Mouse (Mus musculus) right cerebral cortex, postnatal 36 days (tissue): ENCODE measurements around the gene Dcaf1.
A peak's percentile ranks its signal among the peaks of the same experiment; 100 is the strongest.

Experiments
- DNase-seq, 2 experiments: peaks; one replicate each; pipeline ENCODE4 v3.0.0; 2022; ENCODE audit warnings: low spot score in 2 of 2, mixed read lengths in 1 of 2

Gene Dcaf1

DNA sequence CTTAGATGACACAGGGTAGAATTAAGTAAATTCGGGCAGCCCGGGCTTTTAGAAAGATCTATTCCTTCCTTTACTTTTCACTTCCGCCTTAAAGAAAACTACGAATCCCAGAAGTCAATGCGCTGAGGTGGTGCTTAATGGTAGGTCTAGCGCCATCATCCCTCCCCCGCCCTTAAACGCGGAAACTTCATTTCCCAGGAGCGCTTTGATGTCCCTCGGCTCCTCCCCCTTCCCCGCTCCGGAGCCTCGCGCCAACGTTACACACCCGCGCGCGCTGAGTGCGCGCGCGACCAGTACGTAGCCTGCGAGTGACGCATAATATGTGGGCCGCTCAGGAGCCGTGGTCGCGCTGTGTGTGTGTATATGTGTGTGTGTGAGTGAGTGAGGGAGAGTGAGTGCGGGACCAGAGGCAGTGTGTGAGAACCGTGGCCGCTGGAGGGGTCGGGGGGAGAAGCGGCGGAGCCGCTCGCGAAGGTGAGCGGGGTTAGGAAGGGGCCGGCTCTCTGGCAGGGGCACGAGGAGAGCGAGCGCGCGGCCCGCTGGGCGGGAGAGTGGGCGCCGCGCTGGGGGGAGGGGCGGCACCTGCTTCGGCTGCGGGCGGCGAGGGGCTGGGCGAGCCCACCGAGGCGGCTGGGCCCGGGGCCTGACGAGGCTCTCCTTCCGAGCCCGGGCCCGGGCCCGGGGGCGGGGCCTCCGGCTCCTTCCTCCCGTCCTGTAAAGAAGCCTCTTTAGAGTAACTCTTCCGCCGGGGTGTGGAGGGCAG is at the start of gene Dcaf1:
TSS of gene Dcaf1 (plus strand) at position 257 of the 763 bp plus-strand sequence.
- peak; percentile 92 to 96 for DNase-seq

DNA sequence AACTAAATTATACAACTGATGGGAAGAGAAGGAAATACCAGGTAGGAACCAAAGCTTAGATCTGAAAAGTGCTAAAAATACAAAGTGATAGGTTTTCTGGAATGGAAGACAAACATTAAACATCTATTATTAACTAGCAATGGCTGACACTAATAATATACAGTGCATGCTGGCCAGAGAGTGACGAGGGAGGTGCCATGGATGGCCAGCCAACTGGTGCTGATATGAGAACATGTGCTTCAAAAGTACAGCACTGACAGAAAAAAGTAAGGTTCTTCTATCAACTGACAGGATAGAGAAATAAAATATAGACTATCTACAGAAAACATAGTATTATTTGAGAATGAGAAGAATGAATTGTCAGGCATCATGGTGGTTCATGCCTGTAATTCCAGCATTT is 45.6 kb upstream of the Dcaf1 start:
- no peak for DNase-seq

DNA sequence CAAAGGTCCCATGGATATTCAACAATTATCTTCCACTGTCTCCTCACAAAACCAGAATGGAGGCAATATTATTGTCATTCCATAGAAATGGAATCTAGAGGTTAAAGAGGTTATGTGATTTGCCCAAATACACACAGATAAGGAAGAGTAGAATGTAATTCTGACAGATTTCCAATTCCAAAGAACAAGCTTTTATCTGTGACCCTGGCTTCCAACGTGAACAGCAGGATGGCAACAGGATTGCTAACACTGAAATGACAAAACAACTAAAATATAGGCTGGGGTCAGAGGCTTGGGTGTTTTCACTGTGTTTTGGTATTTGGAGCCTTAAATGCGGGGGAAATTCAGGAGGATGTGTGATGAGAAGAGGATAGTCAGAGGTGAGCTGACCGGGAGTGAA is 44.3 kb upstream of the Dcaf1 start:
- no peak for DNase-seq

DNA sequence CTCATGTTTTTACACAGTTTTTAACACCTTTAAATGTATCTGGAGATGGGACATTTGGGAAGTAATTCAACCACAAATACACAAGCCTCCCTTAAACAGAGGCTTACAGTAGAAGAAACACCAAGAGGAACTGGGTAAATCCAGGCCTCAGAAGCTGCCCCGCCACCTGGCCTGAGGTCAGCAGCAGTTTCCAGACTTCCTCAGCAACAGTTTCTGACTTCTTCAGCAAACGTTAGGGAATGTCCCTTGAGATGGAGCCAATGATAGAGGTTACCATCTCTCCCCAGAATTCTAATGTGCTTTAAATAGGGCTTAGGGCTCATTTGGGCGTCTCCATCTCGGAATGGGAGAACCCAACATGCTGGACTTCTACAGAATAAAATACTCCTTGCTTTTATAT is 43.4 kb upstream of the Dcaf1 start:
- no peak for DNase-seq

DNA sequence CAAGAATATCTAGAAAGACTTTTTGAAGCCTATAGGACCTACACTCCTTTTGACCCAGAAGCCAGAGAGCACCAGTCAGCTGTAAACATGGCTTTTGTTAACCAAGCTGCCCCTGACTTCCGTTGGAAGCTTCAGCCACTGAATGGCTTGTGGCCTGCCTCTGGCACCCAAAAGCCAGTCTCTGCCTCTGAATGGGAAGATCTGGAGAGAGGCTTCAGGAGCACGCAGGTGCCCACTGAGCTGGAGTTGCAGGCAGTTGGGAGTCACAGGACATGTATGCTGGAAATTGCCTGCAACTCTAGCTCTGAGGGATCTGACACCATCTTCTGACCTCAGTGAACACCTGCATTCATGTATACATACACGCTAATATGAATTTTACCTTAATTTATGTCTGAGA is 41.6 kb upstream of the Dcaf1 start:
- no peak for DNase-seq

DNA sequence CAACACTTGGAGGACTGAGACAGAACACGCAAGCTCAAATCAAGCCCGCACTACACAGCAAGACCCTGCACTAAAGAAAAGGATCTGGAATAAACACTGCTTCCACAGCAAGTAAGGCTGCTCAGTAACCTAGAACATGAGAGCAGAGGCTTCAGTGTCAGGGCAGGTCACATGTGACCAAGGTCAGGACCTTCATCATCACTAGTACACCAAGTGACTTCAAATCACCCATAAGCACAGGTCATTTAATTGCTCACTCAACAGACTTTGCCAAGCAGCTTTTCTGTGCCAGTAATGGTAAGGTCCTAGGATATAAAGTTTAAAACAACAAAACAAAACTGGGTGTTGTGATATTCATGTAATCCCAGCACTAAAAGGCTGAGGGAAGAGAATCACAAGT is 38.1 kb upstream of the Dcaf1 start:
- DNase-seq = no peak

DNA sequence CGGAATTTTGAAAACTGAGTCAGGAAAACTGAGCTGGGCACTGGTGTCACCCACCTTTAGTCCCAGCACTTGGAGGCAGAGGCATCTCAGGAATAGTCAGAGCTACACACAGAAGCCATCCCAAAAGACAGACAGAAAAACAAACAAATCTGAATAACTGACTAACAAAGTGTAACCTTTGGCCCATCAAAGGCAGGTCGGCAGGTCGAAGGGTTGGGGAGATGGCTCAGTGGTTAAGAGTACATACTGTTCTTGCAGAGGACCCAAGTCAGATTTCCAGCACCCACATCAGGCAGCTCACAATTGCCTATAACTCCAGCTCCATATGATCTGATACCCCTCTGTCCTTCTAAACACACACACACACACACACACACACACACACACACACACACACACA is 36.5 kb upstream of the Dcaf1 start:
- DNase-seq = no peak

GRCm38 (mm10) chr9:106787979-106788811 is 33.5 kb upstream of the Dcaf1 start:
- no peak for DNase-seq

DNA sequence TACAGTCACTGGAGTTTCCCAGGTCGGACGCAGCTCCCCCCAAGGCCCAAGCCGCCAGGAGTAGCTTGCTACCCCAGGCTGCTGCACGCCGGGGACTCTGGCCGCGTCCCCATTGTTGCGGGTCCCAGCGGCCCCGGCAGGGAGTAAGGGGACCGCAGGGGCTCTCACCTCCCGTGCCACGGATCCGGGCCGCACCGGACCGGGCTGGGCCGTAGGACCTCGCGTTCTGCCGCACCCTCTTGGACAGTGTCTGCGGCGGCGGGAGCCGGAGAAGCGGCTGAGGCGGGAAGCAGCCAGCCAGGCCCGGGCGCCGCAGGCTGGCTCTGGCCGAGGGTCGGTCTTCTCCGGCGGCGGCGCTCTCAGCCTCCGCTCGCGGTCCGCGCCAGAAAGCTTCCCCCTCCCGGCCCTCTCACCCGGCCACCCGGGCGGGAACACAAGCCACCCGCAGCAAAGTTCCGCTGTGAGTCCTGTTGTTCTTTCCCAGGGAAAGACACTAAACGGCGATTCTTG is 32.8 kb upstream of the Dcaf1 start, which contains the start of gene Rad54l2:
TSS of gene Rad54l2 (minus strand) at position 383 of the 510 bp plus-strand sequence.
- peak; percentile 52 to 62 for DNase-seq

DNA sequence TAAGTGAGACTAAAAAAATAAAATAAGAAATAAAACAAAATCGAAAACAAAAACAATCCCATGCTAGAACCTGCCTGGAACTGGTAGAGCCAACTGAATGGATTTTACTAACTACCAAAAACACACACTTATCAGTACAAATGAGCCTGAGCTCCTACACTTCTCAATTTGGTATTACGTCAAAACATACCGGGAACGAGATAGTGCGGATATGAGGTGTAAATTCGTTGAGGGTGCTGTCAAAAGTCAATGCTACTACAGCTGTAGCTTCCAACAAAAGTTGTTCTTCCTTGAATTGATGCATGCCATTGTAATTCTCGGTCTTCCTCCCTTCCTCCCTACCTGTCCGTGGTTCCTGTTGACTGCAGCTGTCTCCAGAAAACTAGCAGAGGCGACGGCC is 32.3 kb upstream of the Dcaf1 start:
- DNase-seq = no peak

DNA sequence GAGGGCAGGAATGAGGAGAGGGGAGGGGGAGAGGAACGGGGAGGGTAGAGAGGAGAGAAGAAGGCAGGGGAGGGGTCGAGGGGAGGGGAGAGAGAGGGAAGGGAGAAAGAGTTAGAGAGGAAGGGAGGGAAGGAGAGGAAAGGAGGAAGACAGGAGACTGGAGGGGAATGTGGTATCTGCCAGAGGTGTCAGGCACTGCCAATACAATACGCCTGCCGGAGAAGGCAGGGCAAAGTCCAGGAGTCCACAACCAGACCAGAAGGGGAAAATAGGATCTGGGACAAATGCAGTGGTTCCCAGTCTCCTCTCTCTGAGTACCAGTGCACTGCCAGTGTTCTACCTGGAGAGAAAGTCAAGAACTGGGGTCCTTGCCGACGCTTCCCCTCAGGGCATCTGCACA is 30.8 kb upstream of the Dcaf1 start:
- no peak for DNase-seq

GRCm38 (mm10) chr9:106806503-106806902 is 15.2 kb upstream of the Dcaf1 start:
- DNase-seq = no peak

DNA sequence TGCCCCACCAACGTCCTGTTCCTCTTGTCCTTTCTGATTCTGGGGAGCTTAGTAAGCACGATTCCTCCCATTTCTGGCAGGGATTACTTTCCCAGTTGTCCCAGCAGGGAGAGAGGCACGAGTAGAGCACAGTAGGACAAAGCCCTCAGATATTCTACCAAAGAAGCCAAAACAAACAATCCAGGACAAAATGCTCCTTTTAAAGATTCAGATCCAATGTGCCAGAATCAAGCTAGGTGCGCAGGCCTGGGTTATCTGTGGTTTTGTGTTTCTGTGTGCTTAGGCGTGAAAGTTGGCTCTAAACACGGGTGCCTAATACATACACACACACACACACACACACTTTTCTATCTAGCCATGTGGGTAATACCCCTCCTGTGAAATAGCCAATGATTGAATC is 3.5 kb upstream of the Dcaf1 start:
- DNase-seq = no peak

DNA sequence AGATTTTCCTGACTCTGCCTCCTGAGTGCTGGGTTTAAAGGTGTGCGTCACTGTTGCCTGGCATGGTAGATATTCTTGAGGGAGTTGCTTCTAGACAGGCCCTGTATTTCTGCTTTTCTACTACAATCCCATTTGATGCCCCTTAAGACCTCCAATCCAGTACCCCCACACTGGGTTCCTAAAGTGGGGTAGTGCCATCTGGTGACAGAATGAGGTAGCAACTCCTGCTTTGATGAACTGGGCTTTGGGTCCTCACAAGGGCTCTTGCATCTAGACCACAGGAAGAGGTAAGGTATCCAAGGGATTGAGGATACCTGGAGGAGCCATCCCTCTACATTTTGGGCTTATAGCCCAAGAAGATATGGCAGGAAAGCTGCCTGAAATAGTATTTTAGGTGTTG is 2.5 kb upstream of the Dcaf1 start:
- DNase-seq = no peak

DNA sequence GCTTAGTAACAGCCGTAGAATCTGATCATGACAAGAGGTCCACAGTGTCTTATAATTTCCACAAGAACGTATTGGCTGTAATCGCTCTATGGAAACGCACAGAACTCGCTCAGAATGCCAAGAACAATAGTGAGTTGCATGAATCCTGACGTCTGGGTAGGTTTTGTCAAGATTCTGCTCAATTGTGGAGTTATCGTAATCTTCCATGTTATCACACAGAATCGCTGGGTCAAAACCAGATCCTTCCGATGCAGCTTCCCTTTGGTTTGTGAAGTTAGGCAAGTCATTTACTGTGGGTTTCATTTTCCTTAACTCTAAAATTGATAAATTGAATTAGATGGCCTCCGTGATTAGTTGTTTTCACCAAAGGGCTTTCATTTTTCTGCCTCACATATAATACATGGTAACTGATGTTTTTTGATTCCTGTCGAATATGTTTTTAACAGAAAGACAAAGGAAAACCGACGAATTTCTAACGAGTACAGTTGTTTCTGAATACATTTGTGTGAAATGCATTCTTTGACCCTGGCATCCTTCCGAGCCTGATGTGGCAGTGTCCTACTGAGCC is 540 bp upstream of the Dcaf1 start:
- DNase-seq = no peak

- peak; percentile 67 for DNase-seq
Observed at GRCm38 (mm10) chr9:106822381-106823104, 869 bp downstream of the Dcaf1 start.

GRCm38 (mm10) chr9:106840569-106840968 is 18.9 kb downstream of the Dcaf1 start:
- DNase-seq = no peak

GRCm38 (mm10) chr9:106842800-106843199 is 21.1 kb downstream of the Dcaf1 start:
- no peak for DNase-seq

- no peak for DNase-seq
Observed at GRCm38 (mm10) chr9:106856664-106857063, 35.0 kb downstream of the Dcaf1 start.

DNA sequence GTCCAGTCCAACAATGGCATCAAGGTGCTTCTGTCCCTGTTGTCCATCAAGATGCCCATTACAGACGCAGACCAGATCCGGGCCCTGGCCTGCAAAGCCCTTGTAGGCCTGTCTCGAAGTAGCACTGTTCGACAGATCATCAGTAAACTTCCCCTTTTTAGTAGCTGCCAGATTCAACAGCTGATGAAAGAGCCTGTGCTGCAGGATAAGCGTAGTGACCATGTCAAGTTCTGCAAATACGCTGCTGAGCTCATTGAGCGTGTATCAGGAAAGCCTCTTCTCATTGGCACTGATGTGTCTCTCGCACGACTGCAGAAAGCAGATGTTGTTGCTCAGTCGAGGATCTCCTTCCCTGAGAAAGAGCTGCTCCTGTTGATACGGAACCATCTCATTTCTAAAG is 36.4 kb downstream of the Dcaf1 start:
- DNase-seq = no peak

DNA sequence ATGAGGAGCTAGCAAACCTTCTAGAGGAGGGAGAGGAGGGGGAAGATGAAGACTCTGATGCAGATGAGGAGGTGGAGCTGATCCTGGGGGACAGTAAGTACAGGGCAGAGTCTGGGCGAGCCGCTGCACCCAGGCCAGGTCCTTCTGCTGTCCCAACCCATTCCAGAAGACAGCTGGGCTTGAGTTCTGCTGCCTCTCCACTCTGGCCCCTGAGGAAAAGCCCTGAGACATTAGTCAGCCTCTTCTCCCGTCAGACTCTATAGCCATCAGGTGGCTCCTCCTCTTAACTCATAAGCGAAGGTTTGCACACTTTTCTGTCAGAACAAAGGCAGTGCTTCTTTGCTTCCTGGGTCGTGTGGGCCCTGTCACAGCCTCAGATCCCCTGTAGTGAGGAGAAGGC is 52.5 kb downstream of the Dcaf1 start:
- DNase-seq = no peak

GRCm38 (mm10) chr9:106876666-106877065 is 55.0 kb downstream of the Dcaf1 start:
- DNase-seq = no peak
